Mouse (Mus musculus): ENCODE measurements around the gene Zmym2.

The Zmym2 gene

DNA sequence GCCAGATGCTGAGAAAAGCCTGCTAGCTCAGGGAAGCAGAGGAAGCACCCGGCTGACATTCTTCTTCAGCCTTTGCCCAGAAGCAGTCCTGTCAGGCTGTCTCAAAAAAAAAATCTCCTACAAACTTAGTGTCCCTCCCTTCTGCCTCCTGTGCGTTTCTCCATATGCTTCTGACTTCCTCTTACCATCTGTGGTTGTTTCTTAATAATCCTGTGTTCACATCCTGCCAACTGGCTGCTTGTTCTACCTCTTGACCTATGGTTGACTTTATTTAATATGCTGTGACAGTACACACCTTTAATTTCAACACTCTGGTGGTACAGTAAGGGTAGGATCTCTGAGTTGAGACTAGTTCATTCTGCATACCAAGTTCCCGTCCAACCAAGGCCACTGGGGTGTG lies 32.1 kb downstream of the Zmym2 start:
- CTCF ChIA-PET = no interaction called here

DNA sequence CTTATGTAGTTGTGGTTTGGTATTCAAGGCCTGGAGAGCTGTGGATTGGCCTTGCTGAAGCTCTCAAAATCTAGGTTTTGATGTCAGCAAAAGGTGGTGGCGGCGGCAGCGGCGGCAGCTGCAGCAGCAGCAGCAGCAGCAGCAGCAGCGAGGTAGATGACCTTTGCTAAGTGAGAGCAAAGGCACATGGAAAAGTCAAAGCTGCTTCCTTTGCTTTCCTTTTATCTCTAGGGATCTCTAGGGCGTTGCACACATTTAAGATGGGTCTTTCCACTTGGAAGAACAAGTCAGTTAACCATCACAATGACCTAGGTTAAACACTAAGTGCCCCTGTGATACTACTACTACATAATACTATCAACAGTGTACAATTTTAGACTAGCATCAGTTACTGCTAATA lies 49.0 kb downstream of the Zmym2 start:
- CTCF ChIA-PET = interaction anchor here (1.0 kb wide), 1 partner anchor 34 kb away, joined by 3 read pairs; no protein-coding TSS in a partner anchor

DNA sequence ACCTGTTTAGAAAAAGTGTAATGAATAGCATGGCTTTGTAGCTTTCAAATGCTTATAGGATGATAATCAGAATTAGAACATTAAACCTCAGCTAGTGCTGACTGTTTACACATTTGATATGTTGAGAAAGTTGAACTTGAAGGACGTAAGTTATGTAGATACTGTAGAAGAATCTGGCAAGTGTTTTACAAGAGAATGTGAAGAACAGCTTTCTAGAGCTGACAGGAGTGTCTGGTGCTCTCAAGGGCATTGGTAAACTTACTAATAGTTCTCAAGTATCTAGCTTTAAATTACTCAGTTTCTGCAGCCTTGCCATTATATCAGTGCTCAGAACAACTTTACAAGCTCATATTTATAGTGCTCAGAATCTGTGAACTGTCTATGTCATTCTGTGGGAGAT lies 53.5 kb downstream of the Zmym2 start:
- CTCF ChIA-PET = no interaction called here

DNA sequence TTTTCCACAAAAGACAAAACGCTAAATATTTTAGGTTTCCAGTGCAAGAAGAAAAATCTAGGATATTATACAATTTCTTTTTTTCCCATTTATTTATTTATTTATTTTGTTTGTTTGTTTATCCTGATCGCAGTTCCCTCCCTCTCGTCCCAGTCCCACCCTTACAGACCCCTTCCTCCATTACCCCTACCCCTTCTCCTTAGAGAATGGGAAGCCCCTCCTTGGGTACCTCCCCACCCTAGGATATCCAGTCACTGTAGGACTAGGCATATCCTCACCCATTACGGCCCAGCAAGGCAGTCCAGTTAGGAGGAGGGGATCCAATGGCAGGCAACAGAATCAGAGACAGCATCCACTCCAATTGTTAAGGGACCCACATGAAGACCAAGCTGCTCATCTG lies 66.5 kb downstream of the Zmym2 start:
- CTCF ChIA-PET = no interaction called here

DNA sequence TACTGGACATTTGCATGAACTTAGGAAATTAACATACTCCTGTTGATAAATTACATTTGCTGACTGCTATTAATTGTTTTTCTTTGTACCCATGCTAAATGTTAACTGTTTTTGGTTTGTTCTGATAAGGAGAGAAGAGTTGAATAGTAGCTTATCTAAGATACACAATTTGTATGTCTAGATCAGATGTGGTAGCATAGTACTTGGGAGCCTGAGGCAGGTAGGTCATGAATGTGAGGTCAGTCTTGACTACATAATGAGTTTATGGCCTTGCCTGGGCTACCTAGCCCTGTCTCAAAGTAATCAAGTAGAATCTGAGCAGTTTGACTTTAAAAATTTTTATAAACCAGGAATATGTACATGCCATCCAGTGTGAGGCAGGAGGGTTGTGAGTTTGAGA lies 67.9 kb downstream of the Zmym2 start:
- CTCF ChIA-PET = no interaction called here

DNA sequence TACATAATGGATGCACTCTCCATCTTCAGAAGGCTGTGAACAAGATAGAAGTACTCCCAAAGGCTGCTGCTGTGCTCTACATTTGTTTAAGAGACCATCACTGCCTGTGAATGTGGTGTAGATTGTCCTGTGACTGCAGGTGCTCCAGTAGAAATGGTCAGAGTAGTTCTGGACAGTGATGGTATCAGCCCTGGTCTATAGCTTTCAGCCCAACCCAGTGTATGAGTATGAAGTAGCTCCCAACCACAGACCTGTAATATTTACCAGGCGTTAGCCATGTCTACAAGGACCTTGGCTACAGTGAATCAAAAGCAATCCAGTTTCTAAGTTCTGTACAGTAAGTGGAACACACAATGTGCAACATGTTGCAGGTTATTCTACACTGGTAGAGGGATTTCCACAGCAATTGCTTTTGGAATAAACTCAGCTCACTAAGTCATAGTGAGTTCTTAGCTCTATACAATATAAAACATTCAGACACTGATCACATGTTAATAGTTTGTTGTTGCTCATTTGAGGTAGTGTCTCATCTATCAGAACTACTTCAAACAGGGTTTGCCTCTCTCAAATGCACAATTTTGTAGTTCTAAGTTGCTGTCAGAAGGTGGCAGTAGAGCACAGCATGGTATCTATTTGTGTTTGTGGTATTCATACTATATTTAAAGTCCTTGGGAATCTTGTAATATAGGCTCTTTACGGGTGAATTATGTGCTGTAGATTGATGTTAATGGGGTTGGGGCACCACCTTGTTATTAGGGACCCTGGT lies 77.7 kb downstream of the Zmym2 start:
- CTCF ChIA-PET = interaction anchor here (0.6 kb wide), 1 partner anchor 56 kb away, joined by 11 read pairs; no protein-coding TSS in a partner anchor

DNA sequence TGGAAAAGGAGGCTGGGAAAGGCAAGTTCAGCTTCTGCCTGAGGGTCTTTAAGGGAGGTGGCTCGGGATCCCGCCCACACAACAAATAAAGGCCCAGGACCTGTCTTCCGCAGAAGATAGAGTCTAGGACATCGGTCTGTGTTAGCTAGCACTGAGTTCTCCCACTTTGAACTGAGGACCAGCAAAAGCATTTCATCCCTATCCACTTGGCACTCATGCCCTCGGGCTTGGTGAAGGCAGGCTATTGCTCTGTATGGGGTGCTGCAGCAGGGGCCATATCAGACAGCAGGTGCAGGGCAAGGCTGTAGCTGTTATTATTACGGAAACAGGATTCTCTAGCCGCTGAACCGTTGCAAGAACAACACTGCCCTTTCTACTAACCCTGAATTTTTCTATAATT lies 83.2 kb downstream of the Zmym2 start:
- CTCF ChIA-PET = no interaction called here

DNA sequence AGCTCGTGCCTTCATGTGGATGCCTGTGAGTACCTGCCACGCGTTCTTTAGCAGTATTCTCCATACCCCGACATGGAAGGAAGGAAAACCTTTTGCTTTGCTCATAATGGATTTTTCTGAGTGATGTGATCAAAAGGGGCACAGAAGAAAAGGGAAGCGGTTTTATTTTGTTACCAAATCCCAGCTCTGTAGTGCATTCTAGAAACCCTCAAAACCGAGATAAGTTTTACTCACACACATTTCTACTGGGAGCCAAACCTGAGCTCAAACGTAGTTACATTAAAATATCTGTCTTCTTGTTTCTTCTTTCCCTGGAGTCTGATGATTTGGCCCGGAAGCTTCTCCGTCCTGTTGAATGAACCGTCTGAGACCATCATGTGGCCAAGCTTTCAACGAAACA lies 83.7 kb downstream of the Zmym2 start:
- CTCF ChIA-PET = no interaction called here

DNA sequence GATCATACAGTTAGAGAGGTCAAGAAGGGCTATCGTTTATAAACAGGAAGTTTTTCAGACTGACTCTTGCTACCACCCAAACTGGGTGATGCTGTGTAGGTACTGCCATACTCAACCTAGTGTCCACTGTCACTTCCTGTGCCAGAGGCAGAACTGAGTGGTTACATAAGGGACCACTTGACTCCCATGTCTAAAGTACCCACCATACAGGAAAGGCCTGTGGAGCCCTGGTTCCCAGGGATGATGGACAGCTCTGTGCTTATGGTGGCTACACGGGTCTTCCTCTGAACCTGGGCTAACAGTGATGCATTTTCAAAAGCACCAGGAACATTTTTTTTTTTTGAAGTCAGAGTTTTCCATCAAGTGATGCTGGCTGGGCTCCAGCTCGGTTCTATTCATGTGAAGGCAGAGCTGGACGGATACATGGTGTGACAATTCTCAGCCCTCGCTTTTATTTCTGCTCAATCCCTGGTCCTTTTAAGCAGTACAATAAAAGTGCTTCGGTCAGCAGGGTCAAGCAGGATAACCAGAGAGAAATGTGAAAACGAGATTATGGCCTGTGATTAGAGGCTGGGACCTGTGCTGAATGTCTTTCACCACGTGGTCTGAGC lies 91.7 kb downstream of the Zmym2 start:
- CTCF ChIA-PET = no interaction called here

DNA sequence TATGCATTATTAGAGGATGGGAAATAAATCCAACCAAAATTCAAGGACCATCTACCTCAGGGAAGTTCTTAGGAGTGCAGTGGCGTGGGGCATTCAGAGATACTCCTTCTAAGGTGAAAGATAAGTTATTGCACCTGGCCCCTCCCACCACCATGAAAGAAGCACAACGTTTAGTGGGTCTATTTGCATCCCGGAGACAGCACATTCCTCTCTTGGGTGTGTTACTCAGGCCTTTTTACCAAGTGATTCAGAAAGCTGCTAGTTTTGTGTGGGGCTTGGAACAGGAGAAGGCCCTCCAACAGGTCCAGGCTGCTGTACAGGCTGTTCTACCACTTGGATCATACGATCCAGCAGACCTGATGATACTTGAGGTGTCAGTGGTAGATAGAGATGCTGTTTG lies 102.2 kb downstream of the Zmym2 start:
- CTCF ChIA-PET = no interaction called here
